Mouse (Mus musculus): ENCODE measurements around the gene Upp2. TPM values are rescaled to one million over a fixed set of nuclear protein-coding genes. Genes with fewer than 3 reads are reported as not detected.
A peak's percentile ranks its signal among the peaks of the same experiment; 100 is the strongest.

The Upp2 gene
- polyA plus RNA-seq, 1 experiment from 2014 or later = 9.2 TPM

DNA sequence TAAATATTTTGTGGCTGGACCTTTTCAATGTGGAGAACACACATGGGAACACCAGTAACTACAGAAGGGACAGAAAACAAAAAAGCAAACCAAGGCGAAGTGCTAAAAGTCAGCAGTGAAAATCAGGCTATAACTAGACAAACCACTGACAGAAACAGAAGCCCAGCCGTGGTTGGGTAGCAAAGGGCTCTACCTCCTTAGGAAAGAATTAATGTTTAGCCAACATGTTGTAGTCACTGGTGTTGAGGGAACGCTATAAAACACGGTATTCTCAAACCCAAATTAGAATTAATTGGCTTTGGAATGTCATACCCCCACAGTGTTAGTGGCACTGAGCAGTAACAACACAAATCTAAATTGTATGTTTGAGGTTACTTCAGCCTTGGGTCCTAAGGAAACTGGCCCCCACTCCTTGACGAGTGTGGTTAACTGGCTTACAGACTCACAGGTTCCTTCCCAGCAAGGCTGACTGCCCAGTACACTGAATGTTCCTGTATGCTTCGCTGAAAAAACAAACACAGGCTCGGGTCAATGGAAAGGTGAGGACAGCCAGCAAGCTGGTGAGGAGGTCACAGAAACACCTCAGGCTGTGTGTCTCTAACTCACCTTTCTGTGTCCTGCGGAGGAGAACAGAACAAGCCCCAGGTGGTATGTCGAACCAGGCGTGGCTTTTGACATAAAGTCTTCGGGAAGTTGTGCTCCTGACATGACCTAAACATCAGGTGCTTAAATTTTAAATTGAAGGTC is 180.6 kb downstream of the Upp2 start:
- H3K9me3 ChIP-seq = no peaks in the 10 kb centered on the region
- H3K36me3 ChIP-seq = no peaks in the 10 kb centered on the region
- no peak for ATAC-seq (ENCODE audit: low FRiP score, low read depth)
- 72% methylated on average over 11 of the region's 11 CpGs for WGBS
- H3K27me3 ChIP-seq (replicated peaks) = no peaks in the 10 kb centered on the region
- H3K9ac ChIP-seq = no peak overlapping the region
- H3K4me1 ChIP-seq = no peaks in the 10 kb centered on the region
- no peak overlapping the region for H3K27ac ChIP-seq
- no peak overlapping the region for H3K4me2 ChIP-seq (replicated peaks)
- H3K4me3 ChIP-seq = no peak overlapping the region

DNA sequence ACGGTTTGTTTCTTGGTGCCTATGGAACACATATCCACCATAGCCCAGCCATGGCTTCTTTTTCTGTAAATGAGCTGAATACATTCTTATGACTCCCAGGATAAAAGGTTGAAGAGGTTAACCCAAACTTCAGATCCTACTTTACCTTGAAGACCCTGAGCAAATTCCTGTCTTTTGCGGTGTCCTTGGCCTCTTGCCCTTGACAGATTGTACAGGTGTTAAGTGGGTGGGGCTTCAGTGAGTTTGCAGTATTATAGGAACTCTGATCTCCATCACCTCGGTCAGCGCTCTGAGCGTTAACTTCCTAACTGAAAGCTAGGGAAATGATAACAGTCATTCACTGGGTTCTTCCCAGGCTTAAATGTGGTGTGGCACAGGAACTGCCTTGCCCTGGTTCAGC is 181.2 kb downstream of the Upp2 start:
- Histone ChIP-seq H3K4me3 (no peak overlapping the region), H3K27me3 (replicated peaks) (no peaks in the 10 kb centered on the region), H3K27ac (no peak overlapping the region), H3K36me3 (no peaks in the 10 kb centered on the region), H3K4me2 (replicated peaks) (no peak overlapping the region), H3K9me3 (no peaks in the 10 kb centered on the region), H3K9ac (no peak overlapping the region), H3K4me1 (no peaks in the 10 kb centered on the region)
- WGBS = 88% methylated on average over 5 of the region's 5 CpGs
- ATAC-seq (ENCODE audit: low FRiP score, low read depth) = no peak

DNA sequence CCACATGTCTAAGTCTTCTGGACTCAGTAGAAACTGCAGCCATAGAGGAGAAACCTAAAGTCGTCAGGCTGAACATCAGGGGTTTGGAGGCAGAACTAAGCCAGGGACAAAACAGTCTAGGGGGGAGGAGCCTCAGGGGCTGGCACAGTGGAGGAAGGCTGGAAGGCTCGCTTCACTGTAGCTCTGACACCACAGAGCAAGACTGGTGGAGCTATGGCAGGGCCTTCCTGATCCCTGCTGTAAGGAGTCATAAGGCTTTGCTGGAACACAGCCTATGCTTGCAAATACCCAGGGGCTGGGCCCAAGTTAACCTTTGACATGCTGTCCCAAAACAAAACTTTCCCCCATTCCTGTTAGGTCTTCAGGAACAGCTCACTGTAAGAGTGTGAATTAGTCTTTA is 185.8 kb downstream of the Upp2 start:
- no peak overlapping the region for H3K9ac ChIP-seq
- no peak overlapping the region for H3K4me3 ChIP-seq
- no peaks in the 10 kb centered on the region for H3K27me3 ChIP-seq (replicated peaks)
- ATAC-seq (ENCODE audit: low FRiP score, low read depth) = no peak
- no peaks in the 10 kb centered on the region for H3K9me3 ChIP-seq
- H3K36me3 ChIP-seq = no peaks in the 10 kb centered on the region
- H3K4me1 ChIP-seq = no peaks in the 10 kb centered on the region
- H3K27ac ChIP-seq = no peak overlapping the region
- WGBS = 31% methylated on average over 2 of the region's 2 CpGs
- no peak overlapping the region for H3K4me2 ChIP-seq (replicated peaks)

- 82% methylated on average over 3 of the region's 3 CpGs for WGBS
- Histone ChIP-seq H3K9ac (no peak overlapping the region), H3K4me3 (no peak overlapping the region), H3K9me3 (no peaks in the 10 kb centered on the region), H3K27me3 (replicated peaks) (no peaks in the 10 kb centered on the region), H3K4me1 (no peaks in the 10 kb centered on the region), H3K27ac (no peak overlapping the region), H3K36me3 (no peaks in the 10 kb centered on the region), H3K4me2 (replicated peaks) (no peak overlapping the region)
- no peak for ATAC-seq (ENCODE audit: low FRiP score, low read depth)
These were observed 187.6 kb downstream of the Upp2 start for GRCm38 (mm10) chr2:58754736-58755135.

DNA sequence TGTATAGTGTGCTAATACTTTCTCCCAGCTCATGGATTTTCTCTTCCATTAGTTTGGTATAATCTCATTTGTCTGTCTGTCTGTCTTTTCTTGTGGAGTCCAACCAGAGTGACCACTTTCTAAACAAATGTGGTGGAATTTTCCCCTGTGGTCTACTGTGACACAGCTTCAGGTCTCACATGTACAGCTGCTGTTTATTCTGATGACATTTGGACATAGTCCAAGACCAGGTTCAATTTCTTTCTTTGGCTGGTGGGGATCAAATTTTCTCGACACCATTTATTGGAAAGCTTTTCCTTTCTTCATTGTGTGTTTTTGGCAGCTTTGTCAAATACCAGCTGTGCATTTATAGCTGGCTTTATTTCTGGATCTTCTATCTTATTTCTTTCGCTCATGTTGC is 191.0 kb downstream of the Upp2 start:
- no peak for ATAC-seq (ENCODE audit: low FRiP score, low read depth)
- H3K4me1 ChIP-seq = no peaks in the 10 kb centered on the region
- H3K27ac ChIP-seq = no peak overlapping the region
- H3K27me3 ChIP-seq (replicated peaks) = no peaks in the 10 kb centered on the region
- no peaks in the 10 kb centered on the region for H3K9me3 ChIP-seq
- H3K4me3 ChIP-seq = no peak overlapping the region
- WGBS = 86% methylated on average over 2 of the region's 2 CpGs
- H3K9ac ChIP-seq = no peak overlapping the region
- H3K4me2 ChIP-seq (replicated peaks) = no peak overlapping the region
- H3K36me3 ChIP-seq = no peaks in the 10 kb centered on the region

GRCm38 (mm10) chr2:58759676-58760075 is 192.6 kb downstream of the Upp2 start:
- Histone ChIP-seq H3K9me3 (no peaks in the 10 kb centered on the region), H3K4me3 (no peak overlapping the region), H3K9ac (no peak overlapping the region), H3K27ac (no peak overlapping the region), H3K36me3 (no peaks in the 10 kb centered on the region), H3K4me1 (no peaks in the 10 kb centered on the region), H3K4me2 (replicated peaks) (no peak overlapping the region), H3K27me3 (replicated peaks) (no peaks in the 10 kb centered on the region)
- WGBS = 71% methylated on average over 5 of the region's 5 CpGs
- no peak for ATAC-seq (ENCODE audit: low FRiP score, low read depth)

DNA sequence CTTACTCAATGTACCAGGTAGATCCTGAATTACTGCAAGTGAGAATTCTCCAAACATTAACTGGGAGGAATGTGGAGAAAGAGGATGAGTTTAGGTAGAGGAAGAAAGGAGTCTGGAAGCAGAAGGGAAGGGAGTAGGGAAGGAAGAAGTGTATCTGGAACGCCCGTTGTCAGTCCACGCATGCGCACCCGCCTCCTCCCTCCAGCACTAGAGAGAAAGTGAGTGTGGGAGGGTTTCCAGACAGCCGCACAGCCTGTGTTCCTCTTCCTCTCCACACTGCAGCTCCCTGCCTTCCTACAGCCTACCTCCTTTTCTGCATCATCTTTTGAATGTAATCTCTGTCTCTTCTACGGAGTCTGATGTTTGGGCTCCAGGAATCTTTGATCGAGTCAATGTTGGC is 198.0 kb downstream of the Upp2 start:
- 92% methylated on average over 8 of the region's 8 CpGs for WGBS
- H3K27me3 ChIP-seq (replicated peaks) = no peaks in the 10 kb centered on the region
- no peak for ATAC-seq (ENCODE audit: low FRiP score, low read depth)

GRCm38 (mm10) chr2:58773833-58774232 is 206.7 kb downstream of the Upp2 start:
- no peaks in the 10 kb centered on the region for H3K9me3 ChIP-seq
- no peaks in the 10 kb centered on the region for H3K4me1 ChIP-seq
- H3K36me3 ChIP-seq = no peaks in the 10 kb centered on the region
- WGBS = 70% methylated on average over 9 of the region's 9 CpGs
- H3K4me2 ChIP-seq (replicated peaks) = no peak overlapping the region
- H3K27me3 ChIP-seq (replicated peaks) = no peaks in the 10 kb centered on the region
- H3K27ac ChIP-seq = no peak overlapping the region
- H3K9ac ChIP-seq = no peak overlapping the region
- H3K4me3 ChIP-seq = no peak overlapping the region
- peak; percentile 69 for ATAC-seq (ENCODE audit: low FRiP score, low read depth)

More for the DNA sequence above, 198.0 kb downstream of the Upp2 start:
- Histone ChIP-seq H3K4me3 (no peak overlapping the region), H3K9ac (no peak overlapping the region), H3K4me1 (no peaks in the 10 kb centered on the region), H3K27ac (no peak overlapping the region), H3K36me3 (no peaks in the 10 kb centered on the region), H3K9me3 (no peaks in the 10 kb centered on the region), H3K4me2 (replicated peaks) (no peak overlapping the region)

GRCm38 (mm10) chr2:58778986-58779495 is 211.9 kb downstream of the Upp2 start:
- no peak for ATAC-seq (ENCODE audit: low FRiP score, low read depth)
- no peaks in the 10 kb centered on the region for H3K36me3 ChIP-seq
- no peaks in the 10 kb centered on the region for H3K27me3 ChIP-seq (replicated peaks)
- no peak overlapping the region for H3K4me2 ChIP-seq (replicated peaks)
- no peak overlapping the region for H3K4me3 ChIP-seq
- WGBS = 87% methylated on average over 3 of the region's 3 CpGs
- H3K9me3 ChIP-seq = no peaks in the 10 kb centered on the region
- H3K27ac ChIP-seq = no peak overlapping the region
- no peak overlapping the region for H3K9ac ChIP-seq
- no peaks in the 10 kb centered on the region for H3K4me1 ChIP-seq

GRCm38 (mm10) chr2:58783526-58783925 is 216.4 kb downstream of the Upp2 start:
- Histone ChIP-seq H3K27ac (no peak overlapping the region), H3K27me3 (replicated peaks) (no peaks in the 10 kb centered on the region), H3K36me3 (no peaks in the 10 kb centered on the region), H3K4me1 (no peaks in the 10 kb centered on the region), H3K9me3 (no peaks in the 10 kb centered on the region), H3K9ac (no peak overlapping the region), H3K4me3 (no peak overlapping the region), H3K4me2 (replicated peaks) (no peak overlapping the region)
- no peak for ATAC-seq (ENCODE audit: low FRiP score, low read depth)
- 76% methylated on average over 1 of the region's 1 CpGs for WGBS

- Histone ChIP-seq H3K36me3 (no peaks in the 10 kb centered on the region), H3K4me2 (replicated peaks) (no peak overlapping the region), H3K4me1 (no peaks in the 10 kb centered on the region), H3K9me3 (no peaks in the 10 kb centered on the region), H3K9ac (no peak overlapping the region), H3K27me3 (replicated peaks) (no peaks in the 10 kb centered on the region), H3K27ac (no peak overlapping the region), H3K4me3 (no peak overlapping the region)
- ATAC-seq (ENCODE audit: low FRiP score, low read depth) = no peak
- 84% methylated on average over 3 of the region's 3 CpGs for WGBS
These were observed 219.1 kb downstream of the Upp2 start for GRCm38 (mm10) chr2:58786177-58786576.

GRCm38 (mm10) chr2:58786681-58787080 is 219.6 kb downstream of the Upp2 start:
- H3K27me3 ChIP-seq (replicated peaks) = no peaks in the 10 kb centered on the region
- WGBS = 56% methylated on average over 8 of the region's 8 CpGs
- no peak overlapping the region for H3K4me3 ChIP-seq
- no peaks in the 10 kb centered on the region for H3K36me3 ChIP-seq
- H3K27ac ChIP-seq = no peak overlapping the region
- H3K4me2 ChIP-seq (replicated peaks) = no peak overlapping the region
- no peaks in the 10 kb centered on the region for H3K9me3 ChIP-seq
- ATAC-seq (ENCODE audit: low FRiP score, low read depth) = no peak
- no peak overlapping the region for H3K9ac ChIP-seq
- H3K4me1 ChIP-seq = no peaks in the 10 kb centered on the region

- H3K9me3 ChIP-seq = no peaks in the 10 kb centered on the region
- no peak overlapping the region for H3K27ac ChIP-seq
- ATAC-seq (ENCODE audit: low FRiP score, low read depth) = no peak
- H3K36me3 ChIP-seq = no peaks in the 10 kb centered on the region
- no peak overlapping the region for H3K9ac ChIP-seq
- H3K4me1 ChIP-seq = no peaks in the 10 kb centered on the region
- 59% methylated on average over 7 of the region's 7 CpGs for WGBS
- no peak overlapping the region for H3K4me2 ChIP-seq (replicated peaks)
- no peaks in the 10 kb centered on the region for H3K27me3 ChIP-seq (replicated peaks)
- no peak overlapping the region for H3K4me3 ChIP-seq
These were observed 220.3 kb downstream of the Upp2 start for GRCm38 (mm10) chr2:58787360-58787759.
